In the genomic region with DNA sequence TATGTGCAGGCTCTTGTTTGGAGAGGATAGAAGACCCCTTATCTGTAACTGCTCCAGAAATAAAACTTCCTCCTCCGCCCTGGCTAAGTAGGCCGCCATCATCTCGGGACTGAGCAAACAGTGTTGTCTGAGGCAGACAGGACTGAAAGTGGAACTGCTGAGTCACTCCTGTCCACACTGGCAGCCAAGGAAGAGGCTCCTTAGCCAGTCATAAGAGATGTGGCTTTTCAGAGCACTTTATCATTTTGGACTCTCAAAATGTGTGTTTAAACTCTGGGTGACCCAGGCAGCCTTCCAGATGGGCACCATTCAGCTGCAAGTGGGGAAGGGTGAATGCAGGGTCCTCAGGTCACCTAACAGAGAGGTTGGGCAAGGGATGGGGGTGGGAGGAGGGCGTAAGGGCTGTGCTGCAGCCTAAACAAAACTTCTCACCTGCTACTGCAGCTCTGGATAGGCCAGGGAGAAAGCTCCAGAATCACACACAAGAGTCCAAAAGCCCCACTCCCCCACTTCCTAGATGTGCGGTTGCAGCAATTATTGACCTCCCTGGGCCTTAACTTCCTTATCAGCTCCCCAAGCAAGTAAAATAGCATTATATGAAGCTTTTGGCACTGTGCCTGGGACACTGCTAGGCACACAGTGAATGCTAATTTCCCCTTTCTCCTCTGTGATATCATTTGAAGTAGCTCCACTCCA, we compare ENCODE assay signal across 8 mouse cellular contexts.
DNase-seq lines count a peak whose midpoint lies in the region; ATAC-seq and TF ChIP-seq lines count a peak whose summit lies in the region.

No protein-coding gene starts in this region.

- TF ChIP-seq CTCF in forebrain, postnatal 0 days (IDR thresholded peaks at IDR 0.05; ENCODE audit: low read depth), result no peak

- no peak overlapping the region for H3K4me3 ChIP-seq in liver, embryonic 15.5 days (replicated peaks)
- no peak overlapping the region for H3K4me3 ChIP-seq in stomach, embryonic 14.5 days (ENCODE audit: low read depth, low read length)
- no peak overlapping the region for H3K4me3 ChIP-seq in forebrain, postnatal 0 days (ENCODE audit: low read depth, low read length)

- H3K4me1 ChIP-seq in liver, embryonic 15.5 days (replicated peaks), result peaks cover 21% of the 10 kb centered on the region
- peaks cover 17% of the 10 kb centered on the region for H3K4me1 ChIP-seq in stomach, embryonic 14.5 days (ENCODE audit: control insufficient read depth, insufficient read depth, low read length)
- H3K4me1 ChIP-seq in forebrain, postnatal 0 days (ENCODE audit: insufficient read depth), result no peaks in the 10 kb centered on the region

- no peak overlapping the region for H3K9ac ChIP-seq in liver, embryonic 15.5 days
- no peak overlapping the region for H3K9ac ChIP-seq in stomach, embryonic 14.5 days (replicated peaks; ENCODE audit: low read depth, low read length)
- H3K9ac ChIP-seq in forebrain, postnatal 0 days, result no peak overlapping the region

- 5% methylated on average over 5 of the region's 5 CpGs for WGBS in liver, embryonic 15.5 days (ENCODE audit: insufficient replicate concordance)
- WGBS in stomach, embryonic 14.5 days, result 22% methylated on average over 5 of the region's 5 CpGs
- 38% methylated on average over 5 of the region's 5 CpGs for WGBS in forebrain, postnatal 0 days

- peak overlapping the region; percentile 58 for H3K27ac ChIP-seq in liver, embryonic 15.5 days (replicated peaks)
- H3K27ac ChIP-seq in stomach, embryonic 14.5 days (ENCODE audit: low read length), result peak overlapping the region; percentile 61; the same call in 1 of the 2 replicates
- H3K27ac ChIP-seq in forebrain, postnatal 0 days (ENCODE audit: low read depth, low read length), result no peak overlapping the region

- ATAC-seq in liver, embryonic 15.5 days (ENCODE audit: insufficient read depth), result peak; percentile 89
- peak; percentile 91 for ATAC-seq in stomach, embryonic 14.5 days (ENCODE audit: insufficient number of reproducible peaks, insufficient read depth, low FRiP score, low read depth)
- no peak for ATAC-seq in forebrain, postnatal 0 days

- no peaks in the 10 kb centered on the region for H3K27me3 ChIP-seq in liver, embryonic 15.5 days
- no peaks in the 10 kb centered on the region for H3K27me3 ChIP-seq in stomach, embryonic 14.5 days (ENCODE audit: control insufficient read depth, insufficient read depth, low read length)
- H3K27me3 ChIP-seq in forebrain, postnatal 0 days (ENCODE audit: insufficient read depth, low read length), result no peaks in the 10 kb centered on the region

- DNase-seq in spleen, adult 12 weeks (ENCODE audit: low spot score), result peak; percentile 15
- DNase-seq in spleen, postnatal 14 days (ENCODE audit: low spot score in 2 of 2), result no peak
- peak; percentile 8 for DNase-seq in c-Kit-negative CD71-positive TER-119-positive erythroid progenitor cells, embryonic 14.5 days (ENCODE audit: low read depth, low spot score)
- peak; percentile 55 for DNase-seq in heart, postnatal 4 days
- no peak for DNase-seq in layer of hippocampus, adult 9-11 months
- no peak for DNase-seq in forebrain, postnatal 0 days

- H3K4me2 ChIP-seq in liver, embryonic 15.5 days, result peak overlapping the region; percentile 16; the same call in 1 of the 2 replicates
- H3K4me2 ChIP-seq in stomach, embryonic 14.5 days (replicated peaks; ENCODE audit: low read depth, low read length), result no peak overlapping the region
- no peak overlapping the region for H3K4me2 ChIP-seq in forebrain, postnatal 0 days (ENCODE audit: low read depth)

- no peaks in the 10 kb centered on the region for H3K36me3 ChIP-seq in liver, embryonic 15.5 days (replicated peaks)
- H3K36me3 ChIP-seq in stomach, embryonic 14.5 days (ENCODE audit: control insufficient read depth, insufficient read depth, low read length), result no peaks in the 10 kb centered on the region
- no peaks in the 10 kb centered on the region for H3K36me3 ChIP-seq in forebrain, postnatal 0 days (ENCODE audit: insufficient read depth)

- H3K9me3 ChIP-seq in liver, embryonic 15.5 days (replicated peaks), result no peaks in the 10 kb centered on the region
- no peaks in the 10 kb centered on the region for H3K9me3 ChIP-seq in stomach, embryonic 14.5 days (ENCODE audit: control insufficient read depth, low read depth, low read length)
- no peaks in the 10 kb centered on the region for H3K9me3 ChIP-seq in forebrain, postnatal 0 days (ENCODE audit: low read length)

Comparison
In these comparisons a context has a peak if more than half of its experiments do, and no peak if none do; other contexts are left out.
1. DNase-seq: peak in spleen, adult 12 weeks (single experiment), c-Kit-negative CD71-positive TER-119-positive erythroid progenitor cells, embryonic 14.5 days (single experiment) and heart, postnatal 4 days (single experiment); none in spleen, postnatal 14 days (0 of 2), layer of hippocampus, adult 9-11 months (single experiment) and forebrain, postnatal 0 days (single experiment).